Mouse (Mus musculus): ENCODE results near the gene Gm9913. TPM values are rescaled to one million over a fixed set of nuclear protein-coding genes. Genes with fewer than 3 reads are reported as not detected.

Gene Gm9913
- polyA plus RNA-seq, 1 experiment from 2014 or later: 0.34 TPM

GRCm38 (mm10) chr2:125494831-125495812 is 9.8 kb upstream of the Gm9913 start:
- ATAC-seq: no peak
- Histone ChIP-seq H3K9me3 (ENCODE audit: control insufficient read depth) (no peaks in the 10 kb centered on the region), H3K9ac (ENCODE audit: low read depth, low read length) (no peak overlapping the region), H3K27me3 (replicated peaks; ENCODE audit: control insufficient read depth, insufficient read depth, low read length) (no peaks in the 10 kb centered on the region), H3K4me1 (replicated peaks; ENCODE audit: control insufficient read depth, insufficient read depth, low read length) (no peaks in the 10 kb centered on the region), H3K4me3 (ENCODE audit: low read depth, low read length) (no peak overlapping the region), H3K27ac (ENCODE audit: low read depth, low read length) (no peak overlapping the region), H3K36me3 (ENCODE audit: control insufficient read depth, insufficient read depth) (no peaks in the 10 kb centered on the region), H3K4me2 (replicated peaks; ENCODE audit: low read depth) (no peak overlapping the region)
- TF ChIP-seq CTCF (IDR thresholded peaks at IDR 0.05; ENCODE audit: low read depth): no peak
- WGBS: 65% methylated on average over 20 of the region's 20 CpGs

GRCm38 (mm10) chr2:125496696-125497095 is 8.2 kb upstream of the Gm9913 start:
- TF ChIP-seq CTCF (IDR thresholded peaks at IDR 0.05; ENCODE audit: low read depth): no peak
- WGBS: 89% methylated on average over 5 of the region's 5 CpGs
- no peaks in the 10 kb centered on the region for H3K27me3 ChIP-seq (replicated peaks; ENCODE audit: control insufficient read depth, insufficient read depth, low read length)

GRCm38 (mm10) chr2:125498216-125498615 is 6.7 kb upstream of the Gm9913 start:
- TF ChIP-seq CTCF (IDR thresholded peaks at IDR 0.05; ENCODE audit: low read depth): no peak
- Histone ChIP-seq H3K36me3 (ENCODE audit: control insufficient read depth, insufficient read depth) (no peaks in the 10 kb centered on the region), H3K4me3 (ENCODE audit: low read depth, low read length) (no peak overlapping the region), H3K4me2 (replicated peaks; ENCODE audit: low read depth) (no peak overlapping the region), H3K9ac (ENCODE audit: low read depth, low read length) (no peak overlapping the region), H3K27ac (ENCODE audit: low read depth, low read length) (no peak overlapping the region), H3K4me1 (replicated peaks; ENCODE audit: control insufficient read depth, insufficient read depth, low read length) (no peaks in the 10 kb centered on the region), H3K9me3 (ENCODE audit: control insufficient read depth) (no peaks in the 10 kb centered on the region), H3K27me3 (replicated peaks; ENCODE audit: control insufficient read depth, insufficient read depth, low read length) (no peaks in the 10 kb centered on the region)
- ATAC-seq: no peak
- WGBS: 85% methylated on average over 7 of the region's 7 CpGs

More at GRCm38 (mm10) chr2:125496696-125497095, 8.2 kb upstream of the Gm9913 start:
- Histone ChIP-seq H3K9ac (ENCODE audit: low read depth, low read length) (no peak overlapping the region), H3K27ac (ENCODE audit: low read depth, low read length) (no peak overlapping the region), H3K4me1 (replicated peaks; ENCODE audit: control insufficient read depth, insufficient read depth, low read length) (no peaks in the 10 kb centered on the region), H3K36me3 (ENCODE audit: control insufficient read depth, insufficient read depth) (no peaks in the 10 kb centered on the region), H3K4me3 (ENCODE audit: low read depth, low read length) (no peak overlapping the region), H3K4me2 (replicated peaks; ENCODE audit: low read depth) (no peak overlapping the region), H3K9me3 (ENCODE audit: control insufficient read depth) (no peaks in the 10 kb centered on the region)
- no peak for ATAC-seq

GRCm38 (mm10) chr2:125501526-125501925 is 3.4 kb upstream of the Gm9913 start:
- Histone ChIP-seq H3K36me3 (ENCODE audit: control insufficient read depth, insufficient read depth) (no peaks in the 10 kb centered on the region), H3K4me2 (replicated peaks; ENCODE audit: low read depth) (no peak overlapping the region), H3K4me3 (ENCODE audit: low read depth, low read length) (no peak overlapping the region), H3K27me3 (replicated peaks; ENCODE audit: control insufficient read depth, insufficient read depth, low read length) (peaks cover 22% of the 10 kb centered on the region), H3K27ac (ENCODE audit: low read depth, low read length) (no peak overlapping the region), H3K9ac (ENCODE audit: low read depth, low read length) (no peak overlapping the region), H3K4me1 (replicated peaks; ENCODE audit: control insufficient read depth, insufficient read depth, low read length) (no peaks in the 10 kb centered on the region), H3K9me3 (ENCODE audit: control insufficient read depth) (no peaks in the 10 kb centered on the region)
- TF ChIP-seq CTCF (IDR thresholded peaks at IDR 0.05; ENCODE audit: low read depth): no peak
- ATAC-seq: no peak

- Histone ChIP-seq H3K4me1 (replicated peaks; ENCODE audit: control insufficient read depth, insufficient read depth, low read length) (no peaks in the 10 kb centered on the region), H3K27ac (ENCODE audit: low read depth, low read length) (peak overlapping the region; percentile 71), H3K9me3 (ENCODE audit: control insufficient read depth) (no peaks in the 10 kb centered on the region), H3K9ac (ENCODE audit: low read depth, low read length) (peak overlapping the region; percentile 58), H3K36me3 (ENCODE audit: control insufficient read depth, insufficient read depth) (no peaks in the 10 kb centered on the region), H3K4me3 (ENCODE audit: low read depth, low read length) (peak overlapping the region; percentile 58), H3K27me3 (replicated peaks; ENCODE audit: control insufficient read depth, insufficient read depth, low read length) (peaks cover 29% of the 10 kb centered on the region), H3K4me2 (replicated peaks; ENCODE audit: low read depth) (peak overlapping the region; percentile 68)
- TF ChIP-seq CTCF (IDR thresholded peaks at IDR 0.05; ENCODE audit: low read depth): peak; percentile 29; the same call in 1 of the 2 replicates
- under 1% methylated on average over 48 of the region's 48 CpGs for WGBS
- ATAC-seq: peak; percentile 46
Observed at GRCm38 (mm10) chr2:125505746-125506315, 942 bp downstream of the Gm9913 start.

GRCm38 (mm10) chr2:125506316-125507054 is 1.6 kb downstream of the Gm9913 start:
- H3K27ac ChIP-seq (ENCODE audit: low read depth, low read length): peak overlapping the region; percentile 71
- no peaks in the 10 kb centered on the region for H3K9me3 ChIP-seq (ENCODE audit: control insufficient read depth)
- H3K36me3 ChIP-seq (ENCODE audit: control insufficient read depth, insufficient read depth): no peaks in the 10 kb centered on the region
- peak overlapping the region; percentile 58 for H3K9ac ChIP-seq (ENCODE audit: low read depth, low read length)
- 4% methylated on average over 37 of the region's 37 CpGs for WGBS
- H3K4me1 ChIP-seq (replicated peaks; ENCODE audit: control insufficient read depth, insufficient read depth, low read length): no peaks in the 10 kb centered on the region
- peak overlapping the region; percentile 68 for H3K4me2 ChIP-seq (replicated peaks; ENCODE audit: low read depth)
- peak overlapping the region; percentile 58 for H3K4me3 ChIP-seq (ENCODE audit: low read depth, low read length)
- no peak for TF ChIP-seq CTCF (IDR thresholded peaks at IDR 0.05; ENCODE audit: low read depth)
- peaks cover 29% of the 10 kb centered on the region for H3K27me3 ChIP-seq (replicated peaks; ENCODE audit: control insufficient read depth, insufficient read depth, low read length)
- peak; percentile 60 for ATAC-seq

Data from intestine, postnatal 0 days (tissue).